Mouse (Mus musculus): ENCODE data around the gene Fyn.

Fyn gene

GRCm38 (mm10) chr10:39589765-39590546, 221.3 kb downstream of the Fyn start:
- no peak for ATAC-seq (ENCODE audit: insufficient number of reproducible peaks, low FRiP score, low TSS enrichment)

GRCm38 (mm10) chr10:39590629-39591028, 222.0 kb downstream of the Fyn start:
- no peak for ATAC-seq (ENCODE audit: insufficient number of reproducible peaks, low FRiP score, low TSS enrichment)

GRCm38 (mm10) chr10:39592501-39592900, 223.8 kb downstream of the Fyn start:
- ATAC-seq (ENCODE audit: insufficient number of reproducible peaks, low FRiP score, low TSS enrichment), result no peak

GRCm38 (mm10) chr10:39594716-39595115, 226.1 kb downstream of the Fyn start:
- no peak for ATAC-seq (ENCODE audit: insufficient number of reproducible peaks, low FRiP score, low TSS enrichment)

- no peak for ATAC-seq (ENCODE audit: insufficient number of reproducible peaks, low FRiP score, low TSS enrichment)
Measured at GRCm38 (mm10) chr10:39595862-39596261, 227.2 kb downstream of the Fyn start.

GRCm38 (mm10) chr10:39597116-39597791, 228.6 kb downstream of the Fyn start:
- ATAC-seq (ENCODE audit: insufficient number of reproducible peaks, low FRiP score, low TSS enrichment), result no peak

- ATAC-seq (ENCODE audit: insufficient number of reproducible peaks, low FRiP score, low TSS enrichment), result no peak
Measured at GRCm38 (mm10) chr10:39597792-39598183, 229.1 kb downstream of the Fyn start.

- no peak for ATAC-seq (ENCODE audit: insufficient number of reproducible peaks, low FRiP score, low TSS enrichment)
Measured at GRCm38 (mm10) chr10:39599601-39600000, 230.9 kb downstream of the Fyn start.

GRCm38 (mm10) chr10:39600115-39600514, 231.5 kb downstream of the Fyn start:
- no peak for ATAC-seq (ENCODE audit: insufficient number of reproducible peaks, low FRiP score, low TSS enrichment)

GRCm38 (mm10) chr10:39601068-39601467, 232.4 kb downstream of the Fyn start:
- ATAC-seq (ENCODE audit: insufficient number of reproducible peaks, low FRiP score, low TSS enrichment), result no peak

GRCm38 (mm10) chr10:39606434-39606833, 237.8 kb downstream of the Fyn start:
- no peak for ATAC-seq (ENCODE audit: insufficient number of reproducible peaks, low FRiP score, low TSS enrichment)

GRCm38 (mm10) chr10:39611234-39611633, 242.6 kb downstream of the Fyn start:
- no peak for ATAC-seq (ENCODE audit: insufficient number of reproducible peaks, low FRiP score, low TSS enrichment)

- no peak for ATAC-seq (ENCODE audit: insufficient number of reproducible peaks, low FRiP score, low TSS enrichment)
Measured at GRCm38 (mm10) chr10:39612131-39612530, 243.5 kb downstream of the Fyn start.

- no peak for ATAC-seq (ENCODE audit: insufficient number of reproducible peaks, low FRiP score, low TSS enrichment)
Measured at GRCm38 (mm10) chr10:39612633-39612988, 244.0 kb downstream of the Fyn start, which contains the start of gene Traf3ip2. Gene Traf3ip2, plus strand, starts transcription at chr10:39612934.

- peak; percentile 92 for ATAC-seq (ENCODE audit: insufficient number of reproducible peaks, low FRiP score, low TSS enrichment)
Measured at GRCm38 (mm10) chr10:39612989-39613831, 244.6 kb downstream of the Fyn start.

- ATAC-seq (ENCODE audit: insufficient number of reproducible peaks, low FRiP score, low TSS enrichment), result no peak
Measured at GRCm38 (mm10) chr10:39613973-39614372, 245.3 kb downstream of the Fyn start.

- ATAC-seq (ENCODE audit: insufficient number of reproducible peaks, low FRiP score, low TSS enrichment), result no peak
Measured at GRCm38 (mm10) chr10:39614676-39615075, 246.0 kb downstream of the Fyn start.
